Mouse (Mus musculus): ENCODE results near the gene Rgp1.

Rgp1 gene

GRCm38 (mm10) chr4:43561997-43562768, 16.3 kb upstream of the Rgp1 start, which contains the start of the genes Creb3 and Tln1:
Gene Creb3, plus strand, starts transcription at chr4:43562332.
Gene Tln1, minus strand, starts transcription at chr4:43562691.
- DNase-seq (ENCODE audit: low read depth, low spot score), result peak; percentile 97

- no peak for DNase-seq (ENCODE audit: low read depth, low spot score)
These were observed 15.5 kb upstream of the Rgp1 start for GRCm38 (mm10) chr4:43562769-43563600.

- DNase-seq (ENCODE audit: low read depth, low spot score), result no peak
These were observed 15.0 kb upstream of the Rgp1 start for GRCm38 (mm10) chr4:43563601-43563875.

GRCm38 (mm10) chr4:43564231-43564630, 14.3 kb upstream of the Rgp1 start:
- no peak for DNase-seq (ENCODE audit: low read depth, low spot score)

GRCm38 (mm10) chr4:43567140-43567539, 11.4 kb upstream of the Rgp1 start:
- DNase-seq (ENCODE audit: low read depth, low spot score), result no peak

GRCm38 (mm10) chr4:43571395-43572045, 7.0 kb upstream of the Rgp1 start:
- DNase-seq (ENCODE audit: low read depth, low spot score), result no peak

- DNase-seq (ENCODE audit: low read depth, low spot score), result no peak
These were observed 5.0 kb upstream of the Rgp1 start for GRCm38 (mm10) chr4:43573561-43573960.

GRCm38 (mm10) chr4:43575356-43575755, 3.2 kb upstream of the Rgp1 start:
- DNase-seq (ENCODE audit: low read depth, low spot score), result no peak

- DNase-seq (ENCODE audit: low read depth, low spot score), result no peak
These were observed 1.2 kb upstream of the Rgp1 start for GRCm38 (mm10) chr4:43577237-43577881.

GRCm38 (mm10) chr4:43579256-43579655, 741 bp downstream of the Rgp1 start:
- DNase-seq (ENCODE audit: low read depth, low spot score), result no peak

- no peak for DNase-seq (ENCODE audit: low read depth, low spot score)
These were observed 1.2 kb downstream of the Rgp1 start for GRCm38 (mm10) chr4:43579731-43580130.

GRCm38 (mm10) chr4:43580721-43581120, 2.2 kb downstream of the Rgp1 start:
- no peak for DNase-seq (ENCODE audit: low read depth, low spot score)

- DNase-seq (ENCODE audit: low read depth, low spot score), result no peak
These were observed 2.9 kb downstream of the Rgp1 start for GRCm38 (mm10) chr4:43581381-43581780.

- no peak for DNase-seq (ENCODE audit: low read depth, low spot score)
These were observed 3.7 kb downstream of the Rgp1 start for GRCm38 (mm10) chr4:43582241-43582640.

GRCm38 (mm10) chr4:43583421-43583820, 4.9 kb downstream of the Rgp1 start:
- DNase-seq (ENCODE audit: low read depth, low spot score), result no peak

GRCm38 (mm10) chr4:43584444-43585416, 6.2 kb downstream of the Rgp1 start, which contains the start of gene Msmp:
Gene Msmp, minus strand, starts transcription at chr4:43584494.
- no peak for DNase-seq (ENCODE audit: low read depth, low spot score)

GRCm38 (mm10) chr4:43585682-43586081, 7.2 kb downstream of the Rgp1 start:
- no peak for DNase-seq (ENCODE audit: low read depth, low spot score)

GRCm38 (mm10) chr4:43586411-43586810, 7.9 kb downstream of the Rgp1 start:
- no peak for DNase-seq (ENCODE audit: low read depth, low spot score)

- DNase-seq (ENCODE audit: low read depth, low spot score), result no peak
These were observed 9.2 kb downstream of the Rgp1 start for GRCm38 (mm10) chr4:43587681-43588080.

GRCm38 (mm10) chr4:43591543-43591942, 13.0 kb downstream of the Rgp1 start:
- no peak for DNase-seq (ENCODE audit: low read depth, low spot score)

GRCm38 (mm10) chr4:43591961-43592360, 13.4 kb downstream of the Rgp1 start:
- no peak for DNase-seq (ENCODE audit: low read depth, low spot score)
